Mouse (Mus musculus): Measurements from ENCODE around the gene Mup6. TPM values are rescaled to one million over a fixed set of nuclear protein-coding genes. Genes with fewer than 3 reads are reported as not detected.
"Not testable (repeated sequence)": the region's sequence is repeated elsewhere in the genome, so short reads cannot be mapped to it uniquely, and the experiment has no call there.

Gene Mup6
- polyA plus RNA-seq, 1 experiment: not detected

DNA sequence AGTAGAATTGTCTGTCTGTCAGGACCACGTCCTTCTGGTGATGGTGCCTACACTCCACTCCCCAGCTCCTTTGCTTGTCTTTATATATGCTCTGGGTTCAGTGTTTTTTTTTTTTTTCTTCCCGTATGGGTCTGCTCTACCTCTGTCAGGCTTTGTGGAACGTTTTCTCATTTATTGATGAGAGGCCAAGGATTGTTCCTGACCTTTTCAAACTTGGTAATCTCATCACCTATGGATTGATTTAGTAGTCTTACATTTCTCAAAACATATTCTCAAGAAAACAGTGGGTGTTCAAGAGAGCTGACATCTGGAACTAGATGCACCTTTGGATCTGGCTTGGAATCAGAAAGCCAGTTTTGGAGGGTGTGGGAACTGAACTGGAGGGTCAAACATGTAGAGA, 3.5 kb upstream of the Mup6 start, which contains the start of gene Mup4:
TSS of gene Mup4 (minus strand) at position 101 of the 400 bp plus-strand sequence.
- Histone ChIP-seq H3K9me3 (ENCODE audit: control insufficient read depth, low read length) (no peaks in the 10 kb centered on the region), H3K4me1 (ENCODE audit: control insufficient read depth) (no peaks in the 10 kb centered on the region)
- TF ChIP-seq TAL1 (IDR thresholded peaks at IDR 0.05; ENCODE audit: low read length): no peak
- TF ChIP-seq GATA1 (IDR thresholded peaks at IDR 0.05; ENCODE audit: low read length): no peak

DNA sequence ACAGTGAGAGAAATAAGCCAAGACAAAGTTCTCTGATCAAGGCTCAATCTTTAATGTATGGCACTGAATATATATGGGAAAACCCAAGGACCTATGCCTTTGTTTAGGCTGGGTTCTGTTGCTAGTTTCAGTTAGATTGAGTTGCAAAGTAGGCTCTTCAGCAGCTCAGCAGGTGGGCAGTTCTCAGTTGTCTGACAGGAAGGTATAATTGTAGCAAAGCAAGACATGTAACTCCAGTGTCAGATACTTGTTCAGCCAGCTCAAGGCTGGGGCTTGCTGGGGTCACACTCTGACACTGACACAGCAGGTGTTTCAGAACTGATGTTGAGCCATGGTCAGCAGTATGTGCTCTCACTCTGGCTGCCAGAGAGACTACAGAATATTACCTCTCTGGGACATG, 33.8 kb downstream of the Mup6 start:
- H3K36me3 ChIP-seq (ENCODE audit: control insufficient read depth); H3K4me3 ChIP-seq (replicated peaks); H3K9me3 ChIP-seq (ENCODE audit: control insufficient read depth, low read length); H3K4me1 ChIP-seq (ENCODE audit: control insufficient read depth); H3K27me3 ChIP-seq (ENCODE audit: control insufficient read depth): not testable (repeated sequence)

More for the DNA sequence above, 3.5 kb upstream of the Mup6 start, which contains the start of gene Mup4:
- no peak within 1 kb of the TSS for H3K4me3 ChIP-seq (replicated peaks)
- H3K27me3 ChIP-seq (ENCODE audit: control insufficient read depth): no peaks in the 10 kb centered on the region
- H3K36me3 ChIP-seq (ENCODE audit: control insufficient read depth): no peaks in the 10 kb centered on the region

DNA sequence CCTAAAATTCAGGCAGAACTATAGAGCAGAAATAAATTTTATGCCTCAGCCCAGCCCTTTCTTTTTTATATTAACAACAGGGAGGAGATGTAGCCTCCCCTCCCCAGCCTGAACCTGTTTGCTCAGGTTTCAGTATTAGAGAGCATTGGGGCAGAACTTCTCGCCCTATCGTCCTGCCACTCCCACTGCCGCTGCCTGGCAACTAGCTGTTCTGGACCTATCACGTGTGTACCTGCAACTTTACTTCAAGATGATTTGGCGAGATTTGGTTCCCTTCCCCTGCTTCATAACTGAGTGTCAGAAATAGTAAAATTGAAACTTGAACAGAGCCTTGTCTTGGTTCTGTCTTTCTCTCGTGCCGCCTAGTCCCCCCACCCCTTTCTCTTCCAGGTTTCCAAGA, 56.0 kb downstream of the Mup6 start:
- H3K36me3 ChIP-seq (ENCODE audit: control insufficient read depth); H3K9me3 ChIP-seq (ENCODE audit: control insufficient read depth, low read length); H3K4me3 ChIP-seq (replicated peaks); H3K4me1 ChIP-seq (ENCODE audit: control insufficient read depth); H3K27me3 ChIP-seq (ENCODE audit: control insufficient read depth): not testable (repeated sequence)

DNA sequence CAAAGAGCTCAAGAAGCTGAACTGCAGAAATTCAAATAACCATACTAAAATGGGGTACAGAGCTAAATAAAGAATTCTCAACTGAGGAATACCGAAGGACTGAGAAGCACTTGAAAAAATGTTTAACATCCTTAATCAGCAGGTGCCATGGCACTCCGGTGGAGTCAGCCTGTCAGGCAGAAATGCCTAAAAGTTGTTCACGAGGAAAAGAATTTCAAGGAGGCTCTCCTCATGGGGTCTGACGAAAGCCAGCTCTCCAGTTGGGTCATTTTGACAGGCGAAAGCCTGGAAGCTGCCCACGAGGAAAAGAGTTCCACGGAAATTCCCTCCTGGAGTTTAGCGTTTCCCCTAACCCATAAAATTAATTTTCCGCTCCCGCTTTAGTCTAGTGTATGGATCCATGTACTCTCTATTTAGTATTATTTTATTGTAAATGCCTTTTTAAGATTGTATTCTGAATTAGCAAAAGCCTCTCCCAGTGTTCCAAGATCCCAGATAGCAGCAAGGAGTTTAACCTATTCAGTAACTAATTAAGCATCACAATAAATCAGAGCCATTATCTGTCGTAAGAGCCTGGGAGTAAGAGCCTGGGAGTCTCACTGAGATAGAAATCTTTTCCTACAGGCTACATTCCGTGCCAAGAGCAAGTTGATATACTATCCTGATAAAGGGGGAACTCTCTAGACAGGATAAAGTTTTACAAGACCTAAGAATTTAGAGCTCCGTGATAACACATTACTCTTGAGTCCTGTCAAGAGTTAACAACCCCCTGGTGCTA, 65.4 kb downstream of the Mup6 start:
- not testable (repeated sequence) for H3K4me1 ChIP-seq (ENCODE audit: control insufficient read depth); H3K4me3 ChIP-seq (replicated peaks); H3K27me3 ChIP-seq (ENCODE audit: control insufficient read depth); H3K9me3 ChIP-seq (ENCODE audit: control insufficient read depth, low read length); H3K36me3 ChIP-seq (ENCODE audit: control insufficient read depth)

Other genes starting within 250 kb of the Mup6 start
- gene Inip, start 162.7 kb upstream of the Mup6 start, polyA plus RNA-seq (2012): 1.1 and 1.6 TPM in 2 replicates
- 0.02 and 0.20 TPM in 2 replicates for gene Snx30, start 158.5 kb upstream of the Mup6 start, polyA plus RNA-seq (2012)
- gene Slc46a2, start 49.2 kb upstream of the Mup6 start, polyA plus RNA-seq (2012): not detected in 2 replicates
- not detected in 2 replicates for gene Mup4, start 3.6 kb upstream of the Mup6 start, polyA plus RNA-seq (2012)
- 0.09 TPM in 1 of 2 replicates, not detected in the other for gene Mup7, start 106.2 kb downstream of the Mup6 start, polyA plus RNA-seq (2012)
- gene Mup2, start 190.0 kb downstream of the Mup6 start, polyA plus RNA-seq (2012): not detected in 2 replicates

Data from erythroblast, embryonic 14.5 days (primary cell).